Mouse (Mus musculus) liver, embryonic 14.5 days (tissue): ENCODE results near the gene Agr3. TPM values are rescaled to one million over a fixed set of nuclear protein-coding genes. Genes with fewer than 3 reads are reported as not detected.
A peak's percentile ranks its signal among the peaks of the same experiment; 100 is the strongest.

Experiments
- ATAC-seq: fragments of 200-750 bp; cut with Nextera tagmentation; 2 replicates; pipeline ENCODE4 v1.8.0; 2017; ENCODE audit warnings: moderate number of reproducible peaks, mild to moderate bottlenecking, moderate library complexity; ENCODE audit not compliant: insufficient read depth
- DNase-seq, 3 experiments: peaks; one replicate each; pipeline ENCODE4 v3.0.0-alpha.2; 2012 to 2013; ENCODE audit warnings: low read depth in 3 of 3, low spot score in 3 of 3
- H3K27ac ChIP-seq: fragments of 300-500 bp; sonication (generic); 2 replicates; pipeline ENCODE4 v1.5.1; 2014; ENCODE audit warnings: moderate library complexity, mild to moderate bottlenecking, control low read depth, inconsistent platforms
- H3K27me3 ChIP-seq: fragments of 300-500 bp; sonication (generic); 2 replicates; pipeline ENCODE4 v1.6.1; 2014; ENCODE audit warnings: mild to moderate bottlenecking, low read length, moderate library complexity; ENCODE audit not compliant: control insufficient read depth, insufficient read depth
- H3K36me3 ChIP-seq: fragments of 300-500 bp; sonication (generic); replicated peaks from 2 replicates; pipeline ENCODE4 v1.6.1; 2014; ENCODE audit warnings: low read depth; ENCODE audit not compliant: control insufficient read depth, insufficient read depth
- H3K4me1 ChIP-seq, 2 experiments: fragments of 200-500 bp in 1 of 2; fragments of 300-500 bp in 1 of 2; sonication (generic) in 1 of 2; replicated peaks; 2 replicates each; pipeline ENCODE4 v1.6.1; 2012 to 2014; ENCODE audit warnings: antibody characterized with exemption in 1 of 2, inconsistent platforms in 1 of 2, low read length in 1 of 2; ENCODE audit not compliant: control insufficient read depth in 2 of 2, insufficient read depth in 2 of 2
- H3K4me2 ChIP-seq: fragments of 300-500 bp; sonication (generic); 2 replicates; pipeline ENCODE4 v1.6.1; 2014; ENCODE audit warnings: low read depth, mild to moderate bottlenecking, control low read depth, moderate library complexity
- H3K4me3 ChIP-seq, 2 experiments: fragments of 200-500 bp in 1 of 2; fragments of 300-500 bp in 1 of 2; sonication (generic) in 1 of 2; 2 replicates each; pipeline ENCODE4 v1.5.1; 2012 to 2014; ENCODE audit warnings: low read depth in 2 of 2, low read length in 2 of 2, mild to moderate bottlenecking in 2 of 2, control low read depth in 1 of 2, inconsistent platforms in 1 of 2, moderate library complexity in 1 of 2; ENCODE audit not compliant: insufficient read depth in 1 of 2
- H3K9ac ChIP-seq: fragments of 300-500 bp; sonication (generic); replicated peaks from 2 replicates; pipeline ENCODE4 v1.6.1; 2014; ENCODE audit warnings: mild to moderate bottlenecking, control low read depth, moderate library complexity
- H3K9me3 ChIP-seq: fragments of 300-500 bp; sonication (generic); 2 replicates; pipeline ENCODE4 v1.6.1; 2016; ENCODE audit warnings: low read length, mixed read lengths; ENCODE audit not compliant: control insufficient read depth
- CTCF ChIP-seq: IDR thresholded peaks from 2 replicates; pipeline ENCODE4 v1.5.1; 2016; ENCODE audit warnings: antibody characterized with exemption, low read depth, control low read depth
- EP300 ChIP-seq: IDR thresholded peaks from 2 replicates; pipeline ENCODE4 v1.6.1; 2016; ENCODE audit warnings: antibody characterized with exemption, low read depth
- WGBS: fragments of 180-500 bp; shearing (Covaris S2); extraction: QIAGEN DNeasy Blood & Tissue Kit; methylation state at CpG from one replicate; pipeline ENCODE4 v1.1.7; 2014; ENCODE audit not compliant: insufficient replicate concordance; 5-methylcytosine and 5-hydroxymethylcytosine counted together
- polyA plus RNA-seq, 2 experiments: library from polyadenylated mRNA; depleted of rRNA in 1 of 2; stranded (reverse) in 1 of 2; unstranded in 1 of 2; fragments of >200 nt; fragmentation: Nextera tagmentation in 1 of 2; extraction: Ambion mirVana in 1 of 2; gene quantifications; 2 replicates each; pipeline versions ENCODE4 v1.2.1 to v1.2.3; 2012 to 2014

Gene Agr3
- polyA plus RNA-seq, 2 experiments: not detected

DNA sequence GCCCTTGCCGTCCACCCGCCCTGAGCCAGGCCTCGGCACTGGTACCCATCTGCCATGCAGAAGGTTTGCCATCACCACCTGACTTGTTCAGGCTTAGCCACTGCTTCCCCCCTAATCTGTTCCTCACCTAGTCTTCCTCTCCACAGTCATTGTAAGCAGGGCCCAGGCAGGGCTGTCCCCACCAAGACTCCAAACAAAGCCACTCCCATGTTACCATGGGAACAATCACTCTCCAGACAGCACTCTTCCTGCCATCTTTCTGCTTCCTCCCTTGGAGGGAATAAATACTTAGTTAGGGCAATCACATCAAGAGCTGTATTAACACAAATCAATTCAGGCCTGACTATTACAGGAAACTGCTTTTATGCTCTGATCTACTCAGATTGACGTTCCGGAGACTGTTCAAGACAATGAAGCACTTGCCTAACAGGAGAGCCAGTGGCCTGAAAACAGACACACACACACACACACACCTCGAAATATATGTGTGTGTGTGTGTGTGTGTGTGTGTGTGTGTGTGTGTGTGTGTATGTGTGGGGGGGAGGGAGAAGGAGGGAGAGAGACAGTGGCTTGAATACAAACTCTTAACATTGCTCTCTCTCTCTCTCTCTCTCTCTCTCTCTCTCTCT, 56.4 kb downstream of the Agr3 start:
- WGBS: 15% methylated on average over 6 of the region's 6 CpGs
- Histone ChIP-seq H3K4me3 (no peak overlapping the region), H3K36me3 (no peaks in the 10 kb centered on the region), H3K4me2 (no peak overlapping the region), H3K27me3 (no peaks in the 10 kb centered on the region), H3K4me1 (peaks cover 0 to 2% of the 10 kb centered on the region in 2 experiments; a peak in 1 of 4 replicates), H3K9me3 (no peaks in the 10 kb centered on the region), H3K9ac (no peak overlapping the region), H3K27ac (no peak overlapping the region)
- DNase-seq (peak; percentile 48 to 58 (median 54)), ATAC-seq (peak; percentile 73)
- TF ChIP-seq CTCF: no peak
- no peak for TF ChIP-seq EP300

DNA sequence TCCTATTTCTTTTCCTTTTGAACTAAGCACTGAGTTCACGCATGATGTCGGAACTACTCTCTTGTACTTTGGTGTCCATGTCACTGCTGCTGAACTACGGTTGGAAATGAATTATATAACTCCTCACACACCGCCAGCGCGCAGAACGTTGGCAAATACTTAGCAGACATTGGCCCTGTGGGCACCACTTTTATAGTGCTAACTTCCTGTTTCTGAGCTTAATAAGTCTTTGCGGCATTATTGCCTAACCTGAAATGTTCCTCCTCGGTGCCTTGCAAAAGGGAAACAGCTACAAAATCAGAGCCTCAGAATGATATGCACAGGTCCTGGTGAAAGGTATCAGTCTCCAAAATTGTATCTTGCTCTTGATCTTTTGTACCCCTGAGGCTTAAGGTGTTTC, 58.1 kb downstream of the Agr3 start:
- WGBS: 50% methylated on average over 9 of the region's 9 CpGs
- no peak overlapping the region for H3K4me2 ChIP-seq
- peak in 1 of 3 experiments; percentile 22 for DNase-seq

DNA sequence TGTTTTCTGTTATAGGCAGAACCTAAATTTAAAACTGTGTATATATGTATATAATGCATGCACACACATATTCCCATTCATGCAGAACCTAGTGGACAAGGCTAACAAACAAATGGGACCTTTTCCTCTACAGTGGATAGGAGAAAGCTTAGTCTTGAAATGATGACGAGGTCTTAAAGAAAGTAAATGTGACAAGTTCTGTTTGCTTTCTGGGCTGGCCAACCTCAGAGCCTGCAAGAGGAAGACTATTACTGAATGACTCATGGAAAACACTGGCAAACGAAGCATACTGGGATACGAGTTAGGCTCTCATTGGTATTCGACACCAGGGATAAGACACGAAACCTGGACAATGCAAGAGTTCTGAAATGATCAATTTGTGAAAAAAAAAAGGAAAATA, 59.3 kb downstream of the Agr3 start:
- H3K4me3 ChIP-seq: no peak overlapping the region
- H3K27ac ChIP-seq: no peak overlapping the region
- peaks cover 0 to 2% of the 10 kb centered on the region in 2 experiments; a peak in 1 of 4 replicates for H3K4me1 ChIP-seq
- WGBS: 73% methylated on average over 5 of the region's 5 CpGs
- H3K9me3 ChIP-seq: no peaks in the 10 kb centered on the region
- no peak overlapping the region for H3K9ac ChIP-seq
- H3K27me3 ChIP-seq: no peaks in the 10 kb centered on the region
- TF ChIP-seq CTCF: no peak
- no peak for TF ChIP-seq EP300
- H3K36me3 ChIP-seq: no peaks in the 10 kb centered on the region
- ATAC-seq (no peak), DNase-seq (no peak)
- no peak overlapping the region for H3K4me2 ChIP-seq

More for the DNA sequence above, 58.1 kb downstream of the Agr3 start:
- Histone ChIP-seq H3K36me3 (no peaks in the 10 kb centered on the region), H3K9me3 (no peaks in the 10 kb centered on the region), H3K4me1 (peaks cover 0 to 2% of the 10 kb centered on the region in 2 experiments; a peak in 1 of 4 replicates), H3K9ac (no peak overlapping the region), H3K4me3 (no peak overlapping the region), H3K27me3 (no peaks in the 10 kb centered on the region), H3K27ac (no peak overlapping the region)
- no peak for TF ChIP-seq CTCF
- TF ChIP-seq EP300: no peak
- no peak for ATAC-seq

DNA sequence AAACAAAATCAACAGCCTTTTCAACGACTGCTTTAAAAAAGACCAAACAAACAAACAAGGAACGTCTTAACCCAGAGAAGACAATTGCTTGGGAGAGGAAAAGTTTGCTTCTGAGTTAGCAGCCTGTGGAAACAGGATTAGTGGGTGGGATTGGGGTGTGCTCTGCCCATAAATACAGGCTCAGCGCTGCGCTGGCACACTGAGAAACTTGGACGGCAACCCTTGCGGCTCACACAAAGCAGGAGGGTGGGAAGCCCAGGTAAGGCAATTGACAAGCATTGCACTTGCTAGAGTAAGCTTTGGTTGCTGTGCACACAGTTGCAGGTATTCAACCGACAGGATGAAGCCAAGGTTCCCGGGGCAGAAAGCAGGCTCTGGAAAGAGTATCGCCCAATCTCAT, 67.3 kb downstream of the Agr3 start, which contains the start of gene Agr2:
Agr2 (plus strand) TSS at position 197 of the 400 bp plus-strand sequence.
- Histone ChIP-seq H3K9me3 (no peaks in the 10 kb centered on the region), H3K9ac (no peak within 1 kb of the TSS), H3K4me2 (no peak within 1 kb of the TSS), H3K36me3 (no peaks in the 10 kb centered on the region), H3K4me3 (no peak within 1 kb of the TSS), H3K27ac (no peak within 1 kb of the TSS), H3K4me1 (no peaks in the 10 kb centered on the region), H3K27me3 (no peaks in the 10 kb centered on the region)
- DNase-seq: no peak
- ATAC-seq: no peak
- TF ChIP-seq CTCF: no peak
- TF ChIP-seq EP300: no peak
- 55% methylated on average over 9 of the region's 9 CpGs for WGBS

DNA sequence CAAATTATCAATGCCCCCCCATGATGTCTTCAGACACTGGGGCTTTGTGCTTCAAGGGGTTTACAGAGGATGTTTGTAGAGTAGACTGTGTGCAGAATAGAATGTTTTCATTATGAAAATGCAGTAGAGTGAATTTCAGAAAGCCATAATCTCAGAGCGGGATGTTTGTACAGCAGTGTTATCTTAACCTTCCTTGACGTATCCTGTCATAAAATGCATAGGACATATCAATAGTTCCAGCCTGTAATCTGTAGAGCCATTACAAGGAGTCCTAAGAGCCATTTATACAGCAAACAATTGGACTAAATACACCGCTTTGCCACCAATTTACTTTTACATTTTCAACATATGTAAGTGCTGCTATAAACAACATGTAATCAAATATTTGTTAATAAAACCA, 68.2 kb downstream of the Agr3 start:
- Histone ChIP-seq H3K27ac (no peak overlapping the region), H3K9me3 (no peaks in the 10 kb centered on the region), H3K9ac (no peak overlapping the region), H3K27me3 (no peaks in the 10 kb centered on the region), H3K4me2 (no peak overlapping the region), H3K4me1 (no peaks in the 10 kb centered on the region), H3K36me3 (no peaks in the 10 kb centered on the region), H3K4me3 (no peak overlapping the region)
- DNase-seq (no peak), ATAC-seq (no peak)
- WGBS: 45% methylated on average over 3 of the region's 3 CpGs
- TF ChIP-seq EP300 (no peak), CTCF (no peak)
